In the genomic region with DNA sequence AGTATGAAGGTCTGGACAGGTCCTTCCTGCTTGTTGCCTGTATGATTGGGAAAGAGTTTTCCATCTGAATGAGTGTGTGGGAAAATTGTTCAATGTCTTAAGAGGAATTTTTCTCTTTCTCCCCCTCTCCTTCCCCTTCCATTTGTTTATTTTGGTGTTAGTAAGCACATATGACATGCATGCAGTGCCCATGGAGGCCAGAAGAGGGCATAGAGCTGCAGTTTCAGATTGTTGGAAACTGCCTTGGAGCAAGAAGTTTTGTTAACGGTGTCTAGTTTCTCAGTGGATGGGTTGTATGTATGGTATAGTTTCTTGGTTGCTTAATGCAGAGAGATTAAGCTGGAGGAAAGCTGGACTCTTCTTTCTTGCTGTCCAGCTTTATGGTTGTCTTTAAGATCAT, we compare ENCODE assay signal across 8 mouse cellular contexts.
DNase-seq lines count a peak whose midpoint lies in the region; ATAC-seq and TF ChIP-seq lines count a peak whose summit lies in the region.

No protein-coding gene starts in this region.

- no peaks in the 10 kb centered on the region for H3K27me3 ChIP-seq in midbrain, postnatal 0 days (ENCODE audit: insufficient read depth, low read length)
- H3K27me3 ChIP-seq in midbrain, embryonic 11.5 days (ENCODE audit: control insufficient read depth, insufficient read depth, low read length) = no peaks in the 10 kb centered on the region
- no peaks in the 10 kb centered on the region for H3K27me3 ChIP-seq in hindbrain, postnatal 0 days (ENCODE audit: insufficient read depth, low read length)

- H3K9ac ChIP-seq in midbrain, postnatal 0 days (replicated peaks; ENCODE audit: low read length, poor library complexity, severe bottlenecking) = no peak overlapping the region
- no peak overlapping the region for H3K9ac ChIP-seq in midbrain, embryonic 11.5 days (ENCODE audit: low read length)
- no peak overlapping the region for H3K9ac ChIP-seq in hindbrain, postnatal 0 days (replicated peaks; ENCODE audit: low read length)

- no peak for ATAC-seq in midbrain, postnatal 0 days (ENCODE audit: low FRiP score)
- no peak for ATAC-seq in midbrain, embryonic 11.5 days (ENCODE audit: low FRiP score)
- no peak for ATAC-seq in hindbrain, postnatal 0 days

- H3K4me2 ChIP-seq in midbrain, postnatal 0 days (ENCODE audit: low read depth, low read length, poor library complexity, severe bottlenecking) = no peak overlapping the region
- no peak overlapping the region for H3K4me2 ChIP-seq in midbrain, embryonic 11.5 days
- no peak overlapping the region for H3K4me2 ChIP-seq in hindbrain, postnatal 0 days (ENCODE audit: low read depth, low read length)

- H3K4me1 ChIP-seq in midbrain, postnatal 0 days (ENCODE audit: insufficient read depth, low read length) = no peaks in the 10 kb centered on the region
- H3K4me1 ChIP-seq in midbrain, embryonic 11.5 days (ENCODE audit: control insufficient read depth, insufficient read depth, low read length) = peaks cover 5% of the 10 kb centered on the region; the same call in 1 of the 2 replicates
- no peaks in the 10 kb centered on the region for H3K4me1 ChIP-seq in hindbrain, postnatal 0 days (ENCODE audit: insufficient read depth, low read length)

- DNase-seq in cerebellum, postnatal 10 days = peak; percentile 69 to 71
- DNase-seq in cerebellum, adult 8-10 months = no peak
- peak; percentile 58 for DNase-seq in midbrain, postnatal 0 days (ENCODE audit: low spot score)
- DNase-seq in midbrain, embryonic 11.5 days (ENCODE audit: low spot score, missing footprints) = no peak
- peak; percentile 50 to 73 for DNase-seq in cerebellum, postnatal 25 days
- peak; percentile 72 for DNase-seq in hindbrain, postnatal 0 days (ENCODE audit: low spot score)
- DNase-seq in lung, postnatal 14 days = peak; percentile 71
- peak; percentile 29 to 61 for DNase-seq in thymus, postnatal 10 days (ENCODE audit: low spot score in 2 of 2)

- no peak overlapping the region for H3K4me3 ChIP-seq in midbrain, postnatal 0 days (ENCODE audit: low read depth, low read length)
- no peak overlapping the region for H3K4me3 ChIP-seq in midbrain, embryonic 11.5 days (ENCODE audit: low read depth, low read length)
- no peak overlapping the region for H3K4me3 ChIP-seq in hindbrain, postnatal 0 days (ENCODE audit: low read length)

- WGBS in midbrain, postnatal 0 days = 32% methylated on average over 1 of the region's 1 CpGs
- 62% methylated on average over 1 of the region's 1 CpGs for WGBS in midbrain, embryonic 11.5 days
- WGBS in hindbrain, postnatal 0 days = 12% methylated on average over 1 of the region's 1 CpGs

- TF ChIP-seq CTCF in midbrain, postnatal 0 days (IDR thresholded peaks at IDR 0.05) = peak; percentile 84
- peak; percentile 82 for TF ChIP-seq CTCF in hindbrain, postnatal 0 days (IDR thresholded peaks at IDR 0.05; ENCODE audit: low read depth)

- no peaks in the 10 kb centered on the region for H3K36me3 ChIP-seq in midbrain, postnatal 0 days (ENCODE audit: insufficient read depth, low read length)
- no peaks in the 10 kb centered on the region for H3K36me3 ChIP-seq in midbrain, embryonic 11.5 days (ENCODE audit: control insufficient read depth, insufficient read depth, low read length)
- H3K36me3 ChIP-seq in hindbrain, postnatal 0 days (ENCODE audit: insufficient read depth, low read length) = no peaks in the 10 kb centered on the region

- H3K9me3 ChIP-seq in midbrain, postnatal 0 days (ENCODE audit: low read length) = no peaks in the 10 kb centered on the region
- no peaks in the 10 kb centered on the region for H3K9me3 ChIP-seq in midbrain, embryonic 11.5 days (ENCODE audit: control insufficient read depth, low read length)
- no peaks in the 10 kb centered on the region for H3K9me3 ChIP-seq in hindbrain, postnatal 0 days (ENCODE audit: low read length)

- H3K27ac ChIP-seq in midbrain, postnatal 0 days (ENCODE audit: low read depth, low read length) = no peak overlapping the region
- H3K27ac ChIP-seq in midbrain, embryonic 11.5 days (ENCODE audit: low read depth, low read length) = no peak overlapping the region
- H3K27ac ChIP-seq in hindbrain, postnatal 0 days = no peak overlapping the region

Comparison
In these comparisons a context has a peak if more than half of its experiments do, and no peak if none do; other contexts are left out.
1. DNase-seq: peak in cerebellum, postnatal 10 days (2 of 2), midbrain, postnatal 0 days (single experiment), cerebellum, postnatal 25 days (2 of 2), hindbrain, postnatal 0 days (single experiment), lung, postnatal 14 days (single experiment) and thymus, postnatal 10 days (2 of 2); none in cerebellum, adult 8-10 months (single experiment) and midbrain, embryonic 11.5 days (single experiment).